8 mouse cellular contexts compared by ENCODE assay signal in genomic region chr9:108669875-108670274, GRCm38 (mm10). TPM values are rescaled to one million over a fixed set of nuclear protein-coding genes. Genes with fewer than 3 reads are reported as not detected.
DNase-seq lines count a peak whose midpoint lies in the region; ATAC-seq lines count a peak whose summit lies in the region.
"Had no signal": no experiment of that assay in that cellular context is flagged by ENCODE, and none has a peak within 500 bp of the region (broad histone marks: within the 10 kb centered on the region; RNA-seq: fewer than 3 reads in every experiment).

No protein-coding gene starts in this region.

- no peak overlapping the region for H3K4me2 ChIP-seq in embryonic facial prominence, embryonic 14.5 days (ENCODE audit: low read depth, low read length)

- H3K27me3 ChIP-seq in embryonic facial prominence, embryonic 14.5 days (replicated peaks; ENCODE audit: control insufficient read depth, insufficient read depth, low read length), result no peaks in the 10 kb centered on the region

- no peaks in the 10 kb centered on the region for H3K4me1 ChIP-seq in embryonic facial prominence, embryonic 14.5 days (ENCODE audit: control insufficient read depth, insufficient read depth, low read length)

- no peak for ATAC-seq in embryonic facial prominence, embryonic 14.5 days (ENCODE audit: low read depth)
- ATAC-seq in frontal cortex, adult (ENCODE audit: low TSS enrichment), result no peak; the same call in 1 of the 2 replicates

- peaks cover 5% of the 10 kb centered on the region; the same call in 1 of the 2 replicates for H3K9me3 ChIP-seq in embryonic facial prominence, embryonic 14.5 days (ENCODE audit: control insufficient read depth, low read length)

- H3K36me3 ChIP-seq in embryonic facial prominence, embryonic 14.5 days (ENCODE audit: control insufficient read depth, insufficient read depth, low read length), result peaks cover 26% of the 10 kb centered on the region

- H3K4me3 ChIP-seq in embryonic facial prominence, embryonic 14.5 days (ENCODE audit: low read depth, low read length), result no peak overlapping the region

- H3K9ac ChIP-seq in embryonic facial prominence, embryonic 14.5 days (ENCODE audit: low read depth, low read length), result no peak overlapping the region

- WGBS in embryonic facial prominence, embryonic 14.5 days, result 54% methylated on average over 8 of the region's 8 CpGs

- no peak overlapping the region for H3K27ac ChIP-seq in embryonic facial prominence, embryonic 14.5 days (replicated peaks; ENCODE audit: low read depth, low read length)

- peak; percentile 29 to 44 for DNase-seq in kidney, postnatal 4 days
- no peak for DNase-seq in kidney, adult 11 months
- DNase-seq in thymus, postnatal 4 days, result peak; percentile 16
- DNase-seq in thymus, postnatal 14 days, result no peak
- peak; percentile 24 for DNase-seq in embryonic facial prominence, embryonic 14.5 days (ENCODE audit: low spot score)
- no peak for DNase-seq in urinary bladder, postnatal 25 days (ENCODE audit: low spot score)
- DNase-seq: gastrocnemius, postnatal 36 days had no signal

RNA-seq across cellular contexts. Expression of gene Slc25a20, which starts 8.0 kb away (rescaled TPM):
- 24.0 and 27.1 TPM in 2 replicates for polyA plus RNA-seq in embryonic facial prominence, embryonic 14.5 days (2014; fragmentation: Nextera tagmentation; extraction: Ambion mirVana)

RNA-seq across cellular contexts. Expression of gene Prkar2a, which starts 19.2 kb away (rescaled TPM):
- 35.3 and 36.0 TPM in 2 replicates for polyA plus RNA-seq in embryonic facial prominence, embryonic 14.5 days (2014; fragmentation: Nextera tagmentation; extraction: Ambion mirVana)

RNA-seq across cellular contexts. Expression of gene Arih2, which starts 20.7 kb away (rescaled TPM):
- 36.4 and 39.5 TPM in 2 replicates for polyA plus RNA-seq in embryonic facial prominence, embryonic 14.5 days (2014; fragmentation: Nextera tagmentation; extraction: Ambion mirVana)

Comparison
In these comparisons a context has a peak if more than half of its experiments do, and no peak if none do; other contexts are left out.
1. DNase-seq: peak in kidney, postnatal 4 days (2 of 2), thymus, postnatal 4 days (single experiment) and embryonic facial prominence, embryonic 14.5 days (single experiment); none in kidney, adult 11 months (single experiment), thymus, postnatal 14 days (single experiment) and urinary bladder, postnatal 25 days (single experiment).